Mouse (Mus musculus) A20 (cell line): ENCODE measurements at regions not wholly inside any gene's neighbourhood (a gene's known extent, or its start where the extent isn't known, plus 50 kb on each side); places are given as distances from the start of the nearest gene placed in this dataset.

Source experiments
- DNase-seq: peaks from one replicate; pipeline ENCODE4 v3.0.0-alpha.2; 2011; ENCODE audit warnings: low read depth, low spot score

DNA sequence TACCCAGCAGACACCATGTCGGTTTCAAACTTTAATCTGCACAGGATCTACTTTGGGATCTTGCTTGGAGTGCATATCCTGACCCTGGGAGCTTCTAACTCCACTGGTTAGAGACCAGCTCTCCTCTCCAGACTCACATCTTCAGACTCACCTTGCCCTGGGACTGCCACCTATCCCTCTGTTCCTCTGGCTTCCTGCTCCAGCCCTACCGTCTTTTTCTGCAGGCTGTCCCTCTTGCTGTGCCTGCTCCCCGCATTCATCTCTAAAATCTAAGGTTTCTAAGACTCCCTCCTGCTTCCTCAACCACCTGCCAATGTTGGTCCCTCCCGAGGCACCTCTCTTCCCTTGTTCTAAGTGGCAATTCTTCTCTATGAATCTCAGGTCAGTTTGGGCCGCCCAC, 233.2 kb downstream of the Plpp3 start:
- DNase-seq: no peak

DNA sequence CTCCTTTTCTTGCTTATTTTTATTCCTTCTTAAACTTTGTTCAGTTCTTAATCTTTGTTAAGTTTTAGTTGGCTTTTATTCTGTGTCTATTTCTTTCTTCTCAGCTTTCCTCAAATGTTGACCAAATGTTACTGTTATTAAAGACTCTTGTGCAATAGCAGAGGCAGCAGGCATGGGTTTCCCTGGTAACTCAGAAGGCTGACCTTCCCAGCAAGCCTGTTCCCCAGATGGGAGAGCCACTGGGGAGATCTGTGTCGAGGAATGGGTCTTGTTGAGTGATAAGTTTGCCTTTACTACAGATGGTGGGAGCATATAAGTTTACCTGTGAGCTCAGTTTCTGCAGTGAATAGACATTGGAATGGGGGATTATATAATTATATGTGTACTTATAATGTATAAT, 237.2 kb downstream of the Plpp3 start:
- no peak for DNase-seq

- no peak for DNase-seq
Observed at GRCm38 (mm10) chr4:105397451-105397850, 240.3 kb downstream of the Plpp3 start.

DNA sequence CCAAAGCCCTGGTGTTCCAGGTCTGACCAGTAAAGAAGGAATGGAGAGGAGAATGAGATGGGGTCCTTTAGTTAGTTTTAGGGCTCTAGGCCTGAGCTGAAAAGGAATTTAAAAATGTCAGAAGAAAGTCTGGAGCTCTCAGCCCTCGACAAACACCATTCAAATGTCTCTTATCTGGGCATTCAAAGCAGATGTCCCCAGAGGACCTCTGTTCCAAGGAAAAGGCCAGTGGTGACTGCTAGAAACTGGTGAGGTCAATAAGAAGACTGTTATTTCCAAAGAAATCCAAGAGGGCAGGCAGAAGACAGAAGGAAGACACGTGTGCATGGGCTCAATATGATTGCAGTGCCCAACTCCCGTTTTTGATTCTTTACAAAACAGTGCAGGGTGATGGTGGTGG, 244.9 kb downstream of the Plpp3 start:
- DNase-seq: no peak

- DNase-seq: no peak
Observed at GRCm38 (mm10) chr4:105403169-105403568, 246.0 kb downstream of the Plpp3 start.

GRCm38 (mm10) chr4:105403686-105404085, 246.5 kb downstream of the Plpp3 start:
- no peak for DNase-seq

DNA sequence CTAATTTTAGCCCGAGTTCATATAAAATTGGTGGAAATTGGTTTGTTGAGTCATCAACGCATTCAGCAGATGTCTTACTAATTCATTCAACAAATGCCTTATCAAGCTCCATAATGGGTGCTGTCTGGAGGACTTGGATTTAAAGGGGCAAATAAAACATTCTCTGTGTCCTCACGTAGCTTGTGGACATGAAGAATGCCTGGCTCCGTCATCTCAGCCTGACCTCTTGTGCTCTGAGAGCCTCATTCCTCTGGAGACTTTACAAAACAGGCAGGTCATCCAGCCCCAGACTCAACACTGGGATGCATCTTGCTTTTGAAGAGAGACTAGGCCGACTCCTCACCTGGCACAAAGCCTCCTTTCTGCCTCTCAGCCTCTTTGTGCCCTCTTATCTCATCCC, 248.6 kb downstream of the Plpp3 start:
- no peak for DNase-seq

GRCm38 (mm10) chr4:105406786-105407464, 249.8 kb downstream of the Plpp3 start:
- no peak for DNase-seq

DNA sequence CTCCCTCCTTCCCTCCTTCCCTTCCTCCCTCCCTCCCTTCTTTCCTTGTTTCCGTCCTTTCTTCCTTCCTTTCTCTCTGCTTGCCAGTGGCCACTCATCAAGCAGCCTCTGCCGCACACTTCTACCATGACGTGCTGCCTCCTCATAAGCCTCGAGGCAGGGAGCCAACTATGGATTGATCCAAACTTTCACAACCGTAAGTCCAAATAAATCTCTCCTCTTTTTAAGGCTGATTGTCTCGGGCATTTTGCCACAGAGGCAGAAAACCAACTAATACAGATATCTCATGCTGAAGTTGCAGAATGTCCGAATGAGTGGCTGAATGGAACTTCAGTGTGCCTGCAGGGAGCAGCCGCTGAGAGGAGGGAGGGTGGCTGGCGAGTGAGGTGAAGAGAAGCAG, 251.7 kb downstream of the Plpp3 start:
- no peak for DNase-seq

DNA sequence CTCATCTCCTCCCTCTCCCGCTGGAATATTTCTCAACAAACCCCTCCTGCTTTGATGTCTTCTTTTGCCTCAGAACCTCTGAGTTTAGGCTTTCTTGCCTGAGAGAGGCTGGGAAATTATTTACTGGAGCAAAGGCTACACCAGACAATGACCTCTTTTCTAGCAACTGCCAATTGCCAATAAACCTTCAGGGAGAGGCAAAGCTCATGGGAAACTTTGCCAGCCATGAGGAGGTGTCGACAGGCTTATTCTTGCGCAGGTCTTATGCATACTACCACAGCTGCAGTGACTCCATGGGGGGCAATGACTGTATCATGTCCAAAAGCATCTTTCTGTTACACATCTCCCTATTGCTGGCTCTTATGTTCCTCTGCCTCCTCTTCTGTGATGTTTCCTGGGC, 260.0 kb downstream of the Plpp3 start:
- DNase-seq: no peak

DNA sequence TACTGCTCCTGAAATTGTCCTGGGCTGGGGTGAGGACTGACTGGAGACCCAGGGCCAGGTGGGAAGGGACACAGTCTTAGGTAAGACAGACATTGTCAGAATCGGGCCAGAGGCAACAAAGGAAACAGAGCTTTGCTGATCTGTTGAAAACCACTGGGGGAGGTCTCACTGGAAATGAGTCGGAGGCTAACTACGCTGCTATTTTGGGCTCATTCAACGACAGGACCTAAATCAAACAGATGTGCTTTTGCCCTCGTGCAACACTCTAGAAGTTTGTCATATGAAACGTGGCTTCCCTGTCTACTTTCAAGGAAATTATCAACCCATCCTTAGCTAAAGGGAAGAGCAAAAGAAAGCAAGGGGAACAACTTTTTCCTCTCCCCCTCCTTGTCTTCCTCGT, 265.3 kb downstream of the Plpp3 start:
- DNase-seq: no peak

DNA sequence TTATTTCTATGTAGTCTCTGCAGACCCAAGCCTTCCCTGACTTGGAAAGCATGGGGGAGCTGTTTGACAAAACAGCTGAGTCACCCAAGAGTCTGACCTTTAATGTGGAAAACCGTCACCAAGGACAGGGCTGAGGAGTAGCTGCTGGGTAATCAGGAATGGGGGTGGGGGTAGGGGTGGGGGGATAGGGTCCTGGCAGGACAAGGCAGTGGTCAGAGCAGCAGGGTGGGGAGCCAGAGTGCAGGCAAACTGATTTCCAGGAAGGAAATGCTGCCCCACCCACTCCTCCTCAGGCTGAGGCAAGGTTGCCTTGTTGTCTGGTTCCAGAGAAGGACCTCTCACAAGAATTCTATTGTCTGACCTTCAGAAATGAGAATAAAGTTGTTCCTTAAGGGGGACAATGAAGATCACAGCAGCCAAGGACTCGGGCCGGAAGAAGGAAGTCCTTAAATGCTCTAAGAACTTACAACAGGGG, 266.6 kb downstream of the Plpp3 start:
- DNase-seq: no peak

DNA sequence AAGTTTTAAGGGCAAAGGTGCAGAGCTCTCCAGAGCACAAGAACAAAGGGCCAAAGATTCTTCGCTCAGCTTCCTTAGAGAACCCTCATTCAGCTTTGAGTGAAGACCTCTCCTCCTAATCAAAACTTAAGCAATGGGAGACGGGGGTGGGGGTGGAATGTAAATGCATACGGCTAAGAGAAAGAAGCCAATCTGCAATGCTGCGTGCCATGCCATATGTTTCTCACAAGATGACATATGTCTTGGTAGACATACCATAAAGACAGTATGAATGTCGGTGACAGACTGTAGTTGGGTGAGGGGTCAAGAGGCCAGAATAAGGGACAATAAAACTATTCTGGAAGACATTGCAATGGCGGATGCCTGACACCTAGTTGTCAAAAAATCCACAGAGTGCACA, 267.9 kb downstream of the Plpp3 start:
- no peak for DNase-seq

- no peak for DNase-seq
Observed at GRCm38 (mm10) chr4:105427581-105427980, 270.4 kb downstream of the Plpp3 start.

DNA sequence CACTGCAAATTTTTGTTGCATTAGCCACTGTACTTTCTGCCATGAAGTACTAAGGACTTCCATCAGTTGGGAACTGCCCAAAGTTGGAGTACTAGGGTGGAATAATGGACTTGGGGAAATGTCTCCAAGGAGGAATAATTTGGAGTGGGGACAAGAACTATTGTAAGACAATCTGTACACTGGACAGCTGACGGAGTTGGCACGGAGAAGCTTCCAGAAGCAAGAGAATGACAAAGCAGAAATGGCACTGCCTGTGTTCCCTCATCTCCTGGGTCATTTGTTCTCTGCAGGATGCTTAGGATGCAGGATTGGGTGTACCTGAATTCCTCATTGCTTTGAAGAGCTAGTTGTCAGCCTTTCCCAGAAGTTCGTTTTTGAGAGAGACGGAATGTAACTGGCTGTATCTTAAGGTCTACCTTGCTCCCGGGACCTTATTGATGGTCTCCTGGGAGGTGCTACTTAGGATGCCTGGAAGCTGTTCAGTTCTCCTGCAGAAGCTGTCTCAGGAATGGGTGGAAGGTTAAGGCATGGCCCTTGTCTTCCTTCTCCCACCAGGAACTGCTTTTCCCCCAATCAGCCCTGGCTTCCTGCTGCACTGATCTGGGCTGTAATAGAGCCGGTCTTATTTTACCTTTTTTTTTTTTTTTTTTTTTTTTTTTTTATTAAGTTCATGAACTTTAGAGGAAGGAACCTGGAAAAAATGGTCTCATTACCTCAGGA, 272.4 kb downstream of the Plpp3 start:
- no peak for DNase-seq

GRCm38 (mm10) chr4:105432461-105432860, 275.3 kb downstream of the Plpp3 start:
- DNase-seq: no peak

- no peak for DNase-seq
Observed at GRCm38 (mm10) chr4:105437141-105437540, 280.0 kb downstream of the Plpp3 start.

DNA sequence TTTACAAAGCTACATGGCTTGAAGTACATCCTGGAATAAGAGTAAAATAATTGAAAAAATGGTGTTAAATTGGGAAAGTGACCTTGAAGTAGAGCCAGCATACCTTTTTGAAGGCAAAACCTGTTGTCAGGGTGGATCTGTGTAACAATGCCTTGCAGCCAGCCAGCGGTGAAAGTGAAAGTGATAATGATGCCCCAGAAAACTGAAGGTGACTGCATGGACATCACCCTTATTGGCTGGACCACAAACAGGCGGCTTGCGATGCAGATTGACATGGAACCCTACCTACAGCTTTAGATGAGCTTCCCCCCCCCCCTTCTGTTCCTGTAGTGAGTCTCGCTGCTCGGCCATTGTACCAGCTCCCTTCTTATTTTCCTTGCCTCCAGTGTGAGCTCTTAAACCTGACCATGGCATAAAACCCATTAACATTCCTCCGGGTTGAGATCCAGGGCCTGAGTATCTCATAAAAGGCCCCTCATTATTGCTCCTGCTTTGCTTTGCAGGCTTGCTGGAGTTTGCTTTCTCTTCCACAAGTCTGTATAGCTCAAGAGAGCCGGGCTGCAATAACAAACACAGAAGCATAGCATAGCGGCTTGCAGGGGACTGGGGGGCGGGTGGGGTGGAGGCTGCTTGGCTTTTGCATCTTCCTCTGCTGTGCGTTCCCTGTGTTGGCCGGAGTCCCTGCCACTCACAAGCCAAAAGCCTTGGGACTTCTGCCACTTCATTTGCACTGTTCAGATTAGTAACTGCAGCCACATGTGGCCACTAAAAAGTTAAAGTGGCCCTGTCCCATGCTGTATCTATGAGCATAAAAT, 292.1 kb downstream of the Plpp3 start:
- no peak for DNase-seq

GRCm38 (mm10) chr4:105450881-105451280, 293.7 kb downstream of the Plpp3 start:
- DNase-seq: no peak

DNA sequence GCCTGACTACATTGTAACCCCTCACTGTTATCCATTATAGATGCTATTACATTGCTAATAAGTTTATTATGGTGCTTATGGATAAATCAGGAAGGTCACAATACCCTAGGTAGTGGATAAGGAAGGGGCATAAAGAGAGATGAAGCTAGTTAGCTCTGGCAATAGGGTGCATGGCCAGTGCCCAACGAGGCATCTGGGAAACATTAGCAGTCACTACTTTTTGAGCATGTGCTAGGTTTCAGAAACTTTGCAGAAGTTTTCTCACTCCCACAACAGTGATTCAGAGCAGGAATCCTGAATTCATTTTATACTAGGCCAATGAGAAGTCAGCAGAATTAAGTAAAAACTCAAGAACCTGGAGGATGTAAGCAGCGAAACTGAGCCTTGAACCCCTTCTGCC, 294.7 kb downstream of the Plpp3 start:
- no peak for DNase-seq

DNA sequence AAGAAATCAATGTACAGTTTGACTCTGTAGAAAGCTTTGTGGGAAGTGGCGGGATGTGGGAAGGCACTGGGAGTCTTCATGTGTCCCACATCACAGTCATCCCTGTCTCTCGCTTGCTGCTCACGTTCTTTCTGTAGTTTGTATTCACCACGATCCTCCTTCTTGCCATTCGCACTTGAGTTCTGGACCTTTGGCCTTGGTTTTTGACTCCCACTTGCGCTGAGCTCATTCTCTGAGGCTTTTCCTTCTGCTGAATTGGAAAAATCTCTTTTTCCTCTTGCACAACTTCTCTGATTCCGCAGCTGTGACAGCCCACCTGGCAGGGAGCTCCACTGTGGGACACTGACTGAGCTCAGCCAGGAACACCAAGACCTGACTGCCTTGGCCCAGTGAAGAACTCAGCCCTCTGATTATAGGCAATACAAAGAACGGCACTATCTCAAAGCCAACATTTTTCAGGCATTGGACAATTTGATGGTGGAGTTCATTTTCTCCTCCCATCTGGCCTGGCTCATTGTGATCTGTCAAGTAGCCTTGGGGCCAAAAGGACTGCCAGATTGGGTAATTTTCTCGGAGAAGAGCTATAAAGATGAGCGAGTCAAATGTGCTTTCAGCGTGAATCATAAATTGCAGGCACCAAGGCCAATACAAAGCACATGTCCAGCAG, 299.9 kb downstream of the Plpp3 start:
- no peak for DNase-seq
